Mouse (Mus musculus): Measurements from ENCODE around the gene Cacfd1. TPM values are rescaled to one million over a fixed set of nuclear protein-coding genes. Genes with fewer than 3 reads are reported as not detected.

Gene Cacfd1
- 5.6 TPM for polyA plus RNA-seq (2014; fragmentation: Illumina TruSeq; extraction: RNeasy Lipid Tissue Mini Kit (QIAGEN cat#74804); ENCODE audit: low read depth, low replicate concordance)

DNA sequence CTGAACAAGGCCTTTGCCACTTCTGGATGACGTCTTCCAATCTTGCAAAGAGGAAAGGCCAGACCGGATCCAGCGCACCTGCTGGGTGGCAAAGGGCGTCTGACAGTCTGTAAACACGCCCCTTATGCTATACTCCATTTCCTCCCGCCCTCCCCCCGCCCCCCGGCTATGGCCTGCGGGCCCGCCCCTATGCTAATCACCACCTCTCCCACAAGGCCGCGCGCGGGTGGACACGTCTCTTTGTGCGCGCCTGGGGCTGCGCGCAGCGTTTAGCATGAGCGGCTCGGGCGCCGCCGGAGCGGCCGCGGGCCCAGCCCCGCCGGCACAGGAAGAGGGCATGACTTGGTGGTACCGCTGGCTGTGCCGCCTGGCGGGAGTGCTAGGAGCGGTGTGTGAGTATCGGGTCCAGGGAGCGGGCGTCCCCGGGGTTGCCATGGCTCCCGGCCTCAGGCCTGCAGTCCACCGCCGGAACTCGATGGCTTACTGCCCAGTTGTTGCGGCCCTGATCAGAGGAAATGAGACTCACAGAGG, at the start of gene Cacfd1:
TSS of gene Cacfd1 (plus strand) at position 213 of the 531 bp plus-strand sequence.

DNA sequence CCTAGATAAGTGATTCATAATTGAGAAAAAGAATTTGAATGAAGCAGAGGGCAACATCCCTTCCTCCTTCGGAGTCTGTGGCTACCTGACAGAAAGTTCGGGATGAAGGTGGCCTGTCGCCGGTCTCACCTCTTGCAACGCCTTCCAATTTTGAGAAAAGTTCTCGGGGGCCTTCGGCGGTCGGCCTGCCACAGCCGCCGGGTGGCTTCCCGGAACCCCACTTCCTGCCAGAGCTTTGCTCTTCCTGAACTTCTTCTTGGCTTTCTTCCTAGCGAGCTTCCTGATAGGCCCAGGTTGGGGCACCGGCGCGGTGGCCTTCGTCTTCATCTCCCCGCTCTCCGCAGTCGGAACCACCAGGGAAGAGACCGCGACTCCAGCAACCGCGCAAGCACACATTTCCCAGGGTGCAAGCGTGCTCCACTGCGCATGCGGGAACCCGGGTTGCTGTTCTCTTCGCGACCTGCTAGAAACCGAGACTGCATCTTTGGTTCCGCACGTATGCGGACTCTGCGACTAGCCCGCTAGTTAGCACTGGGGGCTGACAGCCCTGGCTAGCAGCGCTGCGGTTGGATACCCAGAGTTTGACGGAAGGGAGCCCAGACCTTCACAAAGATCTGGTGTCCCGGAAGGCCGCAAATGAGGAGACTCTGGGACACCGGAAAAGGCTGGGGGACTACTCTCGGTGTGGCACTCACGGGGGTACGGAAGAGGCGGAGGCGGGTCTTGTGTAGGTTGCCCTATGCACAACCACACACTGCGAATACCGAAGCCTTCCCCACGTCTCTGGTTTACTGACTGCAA, 45.6 kb upstream of the Cacfd1 start, which contains the start of gene Rexo4:
TSS of gene Rexo4 (minus strand) at position 464 of the 801 bp plus-strand sequence.

DNA sequence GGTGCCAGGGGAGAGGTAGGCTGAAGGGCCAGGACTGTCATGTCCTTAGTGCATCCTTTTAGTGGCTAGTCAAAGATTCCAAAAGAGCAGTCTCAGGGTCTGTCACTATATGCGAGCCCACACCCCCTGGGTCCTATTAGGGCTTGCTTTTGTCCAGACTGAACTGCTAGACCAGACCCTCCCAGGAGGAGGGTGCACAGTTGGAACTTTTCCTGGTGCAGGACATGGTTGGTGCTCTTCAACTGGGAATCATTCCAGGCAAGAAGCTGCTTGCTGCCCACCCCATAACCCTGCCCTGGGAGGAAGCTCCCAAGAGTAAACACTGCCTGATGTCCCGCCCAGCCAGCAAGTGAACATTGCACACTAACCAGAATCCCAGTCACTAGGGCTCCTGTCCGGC, 36.6 kb upstream of the Cacfd1 start, which contains the start of gene Adamts13:
TSS of gene Adamts13 (plus strand) at position 301 of the 400 bp plus-strand sequence.

DNA sequence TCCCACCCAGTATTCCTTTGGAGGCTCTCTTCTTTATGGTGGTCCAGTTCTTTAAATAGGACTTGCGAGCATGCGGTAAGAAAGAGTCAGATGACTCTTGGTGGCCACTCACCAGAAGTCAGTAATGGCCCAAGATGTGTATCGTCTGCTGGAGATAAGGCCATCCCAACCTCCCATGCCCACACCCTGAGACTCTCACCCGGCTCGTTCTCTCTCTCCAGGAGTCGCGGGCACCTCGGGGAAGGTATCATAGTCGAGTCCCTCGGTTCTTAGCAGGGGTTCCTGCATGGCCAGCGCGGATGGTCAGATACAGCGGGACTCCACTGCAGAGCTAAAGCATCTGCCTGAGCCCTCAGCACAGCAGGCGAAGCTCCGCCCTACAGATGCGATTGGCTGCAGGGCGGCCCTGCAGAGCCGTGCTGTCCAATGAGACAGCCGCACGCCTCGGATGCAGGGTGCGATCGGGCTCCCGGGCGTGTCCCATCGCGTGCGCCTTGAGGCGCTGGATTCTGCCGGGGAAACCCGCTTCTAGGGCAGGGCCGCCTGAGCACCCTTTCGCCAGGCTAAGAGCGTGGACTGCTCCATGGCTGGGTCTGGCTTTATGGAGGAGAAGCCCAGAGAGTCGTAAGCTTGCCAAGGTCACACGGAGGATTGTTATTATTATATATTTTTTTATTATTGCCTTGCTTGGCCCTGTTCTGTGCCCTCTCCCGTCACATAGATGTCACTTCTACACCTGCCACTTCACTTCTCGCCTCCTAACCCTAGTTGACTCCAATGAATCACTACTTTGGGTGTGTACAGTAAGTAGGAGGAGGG, 18.1 kb downstream of the Cacfd1 start, which contains the start of gene Slc2a6:
TSS of gene Slc2a6 (minus strand) at position 381 of the 819 bp plus-strand sequence.

Other genes starting within 250 kb of the Cacfd1 start
- 0.94 TPM for gene Abo, start 144.9 kb upstream of the Cacfd1 start, polyA plus RNA-seq (2014; fragmentation: Illumina TruSeq; extraction: RNeasy Lipid Tissue Mini Kit (QIAGEN cat#74804); ENCODE audit: low read depth, low replicate concordance)
- 5.9 TPM for gene Surf6, start 107.0 kb upstream of the Cacfd1 start, polyA plus RNA-seq (2014; fragmentation: Illumina TruSeq; extraction: RNeasy Lipid Tissue Mini Kit (QIAGEN cat#74804); ENCODE audit: low read depth, low replicate concordance)
- 5.3 TPM for gene Med22, start 99.2 kb upstream of the Cacfd1 start, polyA plus RNA-seq (2014; fragmentation: Illumina TruSeq; extraction: RNeasy Lipid Tissue Mini Kit (QIAGEN cat#74804); ENCODE audit: low read depth, low replicate concordance)
- gene Rpl7a, start 99.2 kb upstream of the Cacfd1 start, polyA plus RNA-seq (2014; fragmentation: Illumina TruSeq; extraction: RNeasy Lipid Tissue Mini Kit (QIAGEN cat#74804); ENCODE audit: low read depth, low replicate concordance), result 24.2 TPM
- gene Surf2, start 93.6 kb upstream of the Cacfd1 start, polyA plus RNA-seq (2014; fragmentation: Illumina TruSeq; extraction: RNeasy Lipid Tissue Mini Kit (QIAGEN cat#74804); ENCODE audit: low read depth, low replicate concordance), result 4.6 TPM
- gene Surf1, start 93.4 kb upstream of the Cacfd1 start, polyA plus RNA-seq (2014; fragmentation: Illumina TruSeq; extraction: RNeasy Lipid Tissue Mini Kit (QIAGEN cat#74804); ENCODE audit: low read depth, low replicate concordance), result 13.2 TPM
- 59.1 TPM for gene Surf4, start 76.0 kb upstream of the Cacfd1 start, polyA plus RNA-seq (2014; fragmentation: Illumina TruSeq; extraction: RNeasy Lipid Tissue Mini Kit (QIAGEN cat#74804); ENCODE audit: low read depth, low replicate concordance)
- gene Stkld1, start 75.9 kb upstream of the Cacfd1 start, polyA plus RNA-seq (2014; fragmentation: Illumina TruSeq; extraction: RNeasy Lipid Tissue Mini Kit (QIAGEN cat#74804); ENCODE audit: low read depth, low replicate concordance), result 114 TPM
- 27.9 TPM for gene Rexo4, start 45.5 kb upstream of the Cacfd1 start, polyA plus RNA-seq (2014; fragmentation: Illumina TruSeq; extraction: RNeasy Lipid Tissue Mini Kit (QIAGEN cat#74804); ENCODE audit: low read depth, low replicate concordance)
- not detected for gene Adamts13, start 36.5 kb upstream of the Cacfd1 start, polyA plus RNA-seq (2014; fragmentation: Illumina TruSeq; extraction: RNeasy Lipid Tissue Mini Kit (QIAGEN cat#74804); ENCODE audit: low read depth, low replicate concordance)
- gene Slc2a6, start 18.1 kb downstream of the Cacfd1 start, polyA plus RNA-seq (2014; fragmentation: Illumina TruSeq; extraction: RNeasy Lipid Tissue Mini Kit (QIAGEN cat#74804); ENCODE audit: low read depth, low replicate concordance), result not detected
- not detected for gene Mymk, start 62.3 kb downstream of the Cacfd1 start, polyA plus RNA-seq (2014; fragmentation: Illumina TruSeq; extraction: RNeasy Lipid Tissue Mini Kit (QIAGEN cat#74804); ENCODE audit: low read depth, low replicate concordance)
- not detected for gene Adamtsl2, start 69.5 kb downstream of the Cacfd1 start, polyA plus RNA-seq (2014; fragmentation: Illumina TruSeq; extraction: RNeasy Lipid Tissue Mini Kit (QIAGEN cat#74804); ENCODE audit: low read depth, low replicate concordance)
- gene Fam163b, start 132.6 kb downstream of the Cacfd1 start, polyA plus RNA-seq (2014; fragmentation: Illumina TruSeq; extraction: RNeasy Lipid Tissue Mini Kit (QIAGEN cat#74804); ENCODE audit: low read depth, low replicate concordance), result not detected
- gene Dbh, start 155.3 kb downstream of the Cacfd1 start, polyA plus RNA-seq (2014; fragmentation: Illumina TruSeq; extraction: RNeasy Lipid Tissue Mini Kit (QIAGEN cat#74804); ENCODE audit: low read depth, low replicate concordance), result not detected
- gene Sardh, start 238.4 kb downstream of the Cacfd1 start, polyA plus RNA-seq (2014; fragmentation: Illumina TruSeq; extraction: RNeasy Lipid Tissue Mini Kit (QIAGEN cat#74804); ENCODE audit: low read depth, low replicate concordance), result 0.34 TPM